Mouse (Mus musculus) layer of hippocampus, adult 8-10 months (tissue): ENCODE measurements around the gene Mgat4e. TPM values are rescaled to one million over a fixed set of nuclear protein-coding genes. Genes with fewer than 3 reads are reported as not detected.
A peak's percentile ranks its signal among the peaks of the same experiment; 100 is the strongest.
"Not testable (repeated sequence)": the region's sequence is repeated elsewhere in the genome, so short reads cannot be mapped to it uniquely, and the experiment has no call there.

ENCODE experiments used
- DNase-seq, 2 experiments: peaks; one replicate each; pipeline ENCODE4 v3.0.0; 2022; ENCODE audit warnings: low spot score in 2 of 2
- total RNA-seq, 4 experiments: library from RNA; stranded (reverse); gene quantifications; 2 replicates each; pipeline ENCODE4 v1.2.4; 2022

Mgat4e gene
- total RNA-seq, 4 experiments from 2014 or later: not detected

DNA sequence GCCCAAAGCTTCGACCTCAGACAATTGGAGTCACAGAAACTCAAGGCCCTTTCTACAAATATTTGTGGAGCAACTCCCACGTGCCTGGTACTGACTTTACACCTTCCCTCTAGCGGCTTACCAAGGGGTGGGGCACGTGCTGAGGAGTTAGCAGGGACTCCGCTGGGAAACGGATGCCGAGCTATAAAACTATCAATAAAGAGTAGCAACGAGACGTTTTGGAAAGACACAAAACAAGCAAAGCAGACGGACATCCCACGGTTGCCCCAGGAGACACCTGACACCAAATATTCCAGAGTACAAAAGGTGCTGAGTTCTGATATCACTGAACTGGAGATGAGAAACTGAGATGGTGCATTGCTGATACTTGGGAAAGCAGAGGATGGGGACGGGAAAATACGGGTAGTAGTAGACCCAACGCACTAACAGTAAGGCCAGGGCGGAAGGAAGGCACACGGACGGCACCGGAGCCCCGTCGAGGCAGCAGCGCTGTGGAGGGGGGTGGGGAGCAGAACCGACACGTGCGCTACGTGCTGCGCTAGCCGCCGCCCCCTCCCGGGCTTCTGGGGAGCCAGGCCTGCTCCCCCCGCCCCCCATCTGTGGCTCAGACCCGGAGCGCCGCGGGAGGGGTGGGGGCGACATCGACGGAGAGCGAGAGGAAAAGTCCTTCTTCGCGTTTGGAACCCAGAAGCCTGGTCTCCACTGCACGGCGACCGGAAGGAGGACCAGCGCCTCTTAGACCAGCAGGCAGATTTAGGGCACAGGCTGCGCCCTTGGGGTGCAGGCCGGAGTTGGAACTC, 6.6 kb upstream of the Mgat4e start:
- peak; percentile 9 to 30 for DNase-seq

GRCm38 (mm10) chr1:134555240-134555870, 5.9 kb upstream of the Mgat4e start:
- no peak for DNase-seq

GRCm38 (mm10) chr1:134552396-134552795, 2.9 kb upstream of the Mgat4e start:
- no peak for DNase-seq

GRCm38 (mm10) chr1:134551869-134552268, 2.4 kb upstream of the Mgat4e start:
- DNase-seq: no peak

GRCm38 (mm10) chr1:134548231-134548630, 1.3 kb downstream of the Mgat4e start:
- DNase-seq: no peak

GRCm38 (mm10) chr1:134540610-134541009, 8.9 kb downstream of the Mgat4e start:
- DNase-seq: no peak

- DNase-seq: no peak
Observed at GRCm38 (mm10) chr1:134535513-134535912, 14.0 kb downstream of the Mgat4e start.

DNA sequence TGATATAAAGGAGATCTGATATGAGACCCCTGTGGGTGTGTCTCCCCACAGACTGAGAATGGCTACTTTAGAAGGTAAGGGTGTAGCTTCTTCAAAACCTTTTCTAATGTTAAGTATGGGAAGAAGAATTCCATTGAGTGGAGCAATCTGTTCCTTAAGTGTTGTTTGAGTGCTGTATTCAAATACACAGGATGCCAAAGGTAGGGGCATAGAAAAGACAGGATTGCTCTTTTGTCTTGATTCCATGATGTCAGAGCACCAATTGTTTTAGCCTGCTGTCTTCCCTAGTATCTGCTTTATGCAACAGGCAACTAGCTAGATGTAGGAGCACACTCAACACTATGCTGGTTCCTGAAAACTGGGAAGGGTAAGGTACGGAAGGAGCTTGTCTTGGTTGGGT, 14.4 kb downstream of the Mgat4e start:
- DNase-seq: no peak

- DNase-seq: not testable (repeated sequence)
Observed at GRCm38 (mm10) chr1:134533710-134534109, 15.8 kb downstream of the Mgat4e start.

GRCm38 (mm10) chr1:134530618-134531017, 18.9 kb downstream of the Mgat4e start:
- DNase-seq: peak; percentile 48 to 72

GRCm38 (mm10) chr1:134526752-134527151, 22.7 kb downstream of the Mgat4e start:
- DNase-seq: no peak

DNA sequence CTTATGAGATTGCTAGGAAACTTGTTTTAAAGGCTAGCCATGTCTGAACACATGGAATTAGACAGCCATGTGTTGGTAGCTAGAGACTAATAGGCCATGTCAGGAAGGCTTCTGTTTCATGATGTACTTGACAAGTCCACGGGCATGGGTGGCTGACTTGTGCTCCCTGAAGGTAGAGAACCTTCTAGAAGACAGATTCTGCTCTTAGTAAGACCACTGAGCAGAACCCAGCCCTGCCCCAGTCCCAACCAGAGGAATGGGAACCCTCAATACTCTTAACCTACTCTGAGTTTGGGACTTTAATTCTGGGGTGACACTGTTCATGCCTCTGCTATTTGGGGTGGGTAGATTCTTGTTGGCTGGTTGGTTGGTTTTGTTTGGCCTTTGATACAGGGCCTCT, 24.5 kb downstream of the Mgat4e start:
- DNase-seq: no peak

GRCm38 (mm10) chr1:134524424-134524823, 25.1 kb downstream of the Mgat4e start:
- DNase-seq: no peak

GRCm38 (mm10) chr1:134522325-134522724, 27.2 kb downstream of the Mgat4e start:
- DNase-seq: no peak

DNA sequence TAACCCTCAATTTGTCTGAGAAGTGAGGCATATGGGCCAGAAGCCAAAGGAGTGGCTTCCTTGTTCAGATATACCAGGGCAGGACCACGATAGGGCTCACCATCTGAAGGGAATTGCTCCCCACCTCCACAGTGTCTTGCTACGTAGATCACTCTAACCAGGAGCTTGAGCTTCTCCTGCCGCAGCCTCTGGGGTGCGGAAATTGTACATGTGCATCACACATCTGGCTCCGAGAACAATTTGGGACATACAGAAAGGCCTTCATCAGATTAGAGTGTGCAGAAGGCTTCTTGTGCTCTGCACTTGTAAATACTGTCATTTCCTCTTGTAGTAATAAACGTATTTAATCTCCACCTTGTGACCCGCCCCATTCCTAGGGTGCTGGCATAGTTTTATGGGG, 28.3 kb downstream of the Mgat4e start:
- DNase-seq: no peak

GRCm38 (mm10) chr1:134520001-134520721, 29.3 kb downstream of the Mgat4e start:
- no peak for DNase-seq

GRCm38 (mm10) chr1:134519201-134519600, 30.3 kb downstream of the Mgat4e start:
- not testable (repeated sequence) for DNase-seq

DNA sequence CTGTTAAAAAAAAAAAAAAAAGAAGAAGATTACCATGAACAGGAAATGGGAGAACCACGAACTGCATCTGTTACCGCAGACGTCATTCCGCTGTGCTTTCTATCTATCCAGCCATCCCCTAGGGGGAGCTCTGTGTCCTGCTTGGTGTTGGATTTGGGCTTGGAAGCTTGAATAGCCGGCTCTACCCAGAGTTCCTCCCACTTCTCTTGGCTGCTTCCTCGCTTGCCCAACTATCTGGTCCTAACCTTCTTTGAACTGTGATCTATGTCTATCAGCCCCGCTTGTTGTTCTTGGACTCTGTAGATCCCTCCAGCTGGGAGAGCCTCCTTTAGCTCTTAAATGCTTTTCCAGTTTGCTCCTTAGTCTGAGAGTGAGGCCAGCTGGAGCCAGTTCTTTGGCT, 30.8 kb downstream of the Mgat4e start:
- peak; percentile 77 to 85 for DNase-seq

DNA sequence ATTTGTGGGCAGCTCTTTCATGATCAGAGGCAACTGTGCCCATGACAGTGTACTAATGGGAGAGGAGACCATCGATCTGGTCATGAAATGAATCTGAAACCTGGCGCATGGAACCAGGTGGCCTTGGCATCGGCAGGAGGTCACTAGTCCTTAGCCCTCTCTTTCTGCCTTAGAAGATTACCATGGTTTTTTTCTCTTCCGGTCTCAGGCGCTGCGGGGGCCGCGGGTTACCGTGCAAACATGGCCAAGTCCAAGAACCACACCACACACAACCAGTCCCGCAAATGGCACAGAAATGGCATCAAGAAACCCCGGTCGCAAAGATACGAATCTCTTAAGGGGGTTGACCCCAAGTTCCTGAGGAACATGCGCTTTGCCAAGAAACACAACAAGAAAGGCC, 31.6 kb downstream of the Mgat4e start:
- DNase-seq: not testable (repeated sequence)

DNA sequence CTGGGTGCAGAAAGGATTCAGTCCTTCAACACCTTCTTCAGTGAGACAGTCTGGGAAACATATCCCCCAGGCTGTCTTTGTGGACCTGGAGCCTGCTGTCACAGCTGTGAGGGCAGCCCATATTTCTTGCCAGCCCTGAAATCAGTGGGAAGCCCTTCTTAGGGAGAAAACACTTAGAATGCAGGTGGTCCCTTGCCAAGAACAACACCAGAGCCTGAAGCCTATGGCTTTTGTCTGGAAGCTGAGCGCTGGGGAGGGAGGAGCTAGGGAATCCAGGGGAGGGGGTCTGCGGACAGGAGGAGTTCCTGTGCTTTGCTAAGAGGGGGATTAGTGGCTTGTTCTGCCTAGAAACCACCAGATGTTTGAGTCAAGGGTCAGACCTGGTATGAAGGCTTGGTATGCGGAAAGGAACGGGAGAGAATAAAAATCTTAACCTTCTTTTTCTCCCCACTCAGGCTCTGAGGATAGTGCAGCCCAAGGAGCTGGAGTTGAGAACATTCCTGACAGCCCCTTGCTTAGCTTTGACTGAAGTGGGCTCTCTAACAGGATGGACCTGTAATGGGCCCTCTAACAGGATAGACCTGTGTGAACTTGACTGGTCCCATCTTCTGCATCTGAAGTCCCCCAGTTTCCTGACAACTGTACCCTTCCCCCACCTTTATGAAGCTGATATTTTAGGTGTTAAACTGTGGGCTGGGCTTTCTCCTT, 32.8 kb downstream of the Mgat4e start:
- no peak for DNase-seq

DNA sequence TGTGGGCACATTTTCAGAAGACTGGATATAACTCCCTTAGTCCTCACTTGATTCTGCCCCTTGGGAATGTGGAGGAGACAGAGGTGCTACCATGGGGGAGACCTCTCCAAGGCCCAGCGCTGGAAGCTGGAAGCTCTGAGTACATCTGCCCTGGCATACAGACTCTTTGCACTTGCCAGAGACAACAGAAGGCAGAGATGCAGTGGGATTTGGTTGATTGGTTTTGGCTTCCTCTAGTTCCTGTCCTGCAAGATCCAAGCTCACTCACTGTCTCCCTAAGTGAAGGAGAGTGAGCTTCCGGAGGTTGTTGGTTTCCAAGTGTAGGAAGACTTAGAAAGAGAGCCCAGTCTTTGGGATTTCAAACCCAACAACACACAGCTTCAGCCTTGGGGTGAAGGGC, 33.6 kb downstream of the Mgat4e start:
- no peak for DNase-seq
